Mouse (Mus musculus) bone marrow macrophage, adult 2 months (primary cell): ENCODE data around the gene Ghitm.

Source experiments
- CTCF ChIP-seq: IDR thresholded peaks from 2 replicates; pipeline ENCODE4 v1.5.1; 2012; ENCODE audit warnings: low read depth, mild to moderate bottlenecking, low read length, moderate library complexity
- POLR2A ChIP-seq: IDR thresholded peaks from 2 replicates; pipeline ENCODE4 v1.6.1; 2012; ENCODE audit warnings: mild to moderate bottlenecking, low read depth, low read length, borderline replicate concordance

GRCm38 (mm10) chr14:37094436-37094835 lies 40.6 kb downstream of the Ghitm start:
- TF ChIP-seq CTCF (no peak), POLR2A (no peak)
